Mouse (Mus musculus) kidney, embryonic 15.5 days (tissue): ENCODE measurements around the gene Iqsec3. TPM values are rescaled to one million over a fixed set of nuclear protein-coding genes. Genes with fewer than 3 reads are reported as not detected.

Experiments used
- ATAC-seq: fragments of 200-750 bp; cut with Nextera tagmentation; replicated peaks from 2 replicates; pipeline ENCODE4 v1.8.0; 2017; ENCODE audit warnings: moderate TSS enrichment; ENCODE audit not compliant: low FRiP score
- H3K27ac ChIP-seq: fragments of 300-500 bp; sonication (generic); 2 replicates; pipeline ENCODE4 v1.5.1; 2015; ENCODE audit warnings: mild to moderate bottlenecking, inconsistent platforms
- H3K27me3 ChIP-seq: fragments of 300-500 bp; sonication (generic); 2 replicates; pipeline ENCODE4 v1.6.1; 2015; ENCODE audit warnings: inconsistent platforms
- H3K36me3 ChIP-seq: fragments of 300-500 bp; sonication (generic); 2 replicates; pipeline ENCODE4 v1.6.1; 2015; ENCODE audit warnings: inconsistent platforms
- H3K4me1 ChIP-seq: fragments of 300-500 bp; sonication (generic); 2 replicates; pipeline ENCODE4 v1.6.1; 2015; ENCODE audit warnings: inconsistent platforms
- H3K4me2 ChIP-seq: fragments of 300-500 bp; sonication (generic); 2 replicates; pipeline ENCODE4 v1.6.1; 2015; ENCODE audit warnings: moderate library complexity, mild to moderate bottlenecking, inconsistent platforms
- H3K4me3 ChIP-seq: fragments of 300-500 bp; sonication (generic); replicated peaks from 2 replicates; pipeline ENCODE4 v1.5.1; 2015; ENCODE audit warnings: mild to moderate bottlenecking, inconsistent platforms
- H3K9ac ChIP-seq: fragments of 300-500 bp; sonication (generic); 2 replicates; pipeline ENCODE4 v1.6.1; 2015; ENCODE audit warnings: mild to moderate bottlenecking, inconsistent platforms
- H3K9me3 ChIP-seq: fragments of 300-500 bp; sonication (generic); replicated peaks from 2 replicates; pipeline ENCODE4 v1.6.1; 2016; ENCODE audit warnings: inconsistent platforms
- WGBS: fragments of 180-500 bp; shearing (Covaris S2); methylation state at CpG from one replicate; pipeline ENCODE4 v1.1.7; 2015; ENCODE audit warnings: mixed read lengths; 5-methylcytosine and 5-hydroxymethylcytosine counted together
- polyA plus RNA-seq: library from polyadenylated mRNA; unstranded; fragments of >200 nt; fragmentation: Nextera tagmentation; extraction: Ambion mirVana; gene quantifications from 2 replicates; pipeline ENCODE4 v1.2.1, GENCODE M21; 2015

Gene Iqsec3
- polyA plus RNA-seq, 1 experiment from 2014 or later: 0.21 TPM

GRCm38 (mm10) chr6:121495606-121496005, 22.1 kb upstream of the Iqsec3 start:
- WGBS: 60% methylated on average over 7 of the region's 7 CpGs
- ATAC-seq: no peak
- H3K9me3 ChIP-seq: no peaks in the 10 kb centered on the region

DNA sequence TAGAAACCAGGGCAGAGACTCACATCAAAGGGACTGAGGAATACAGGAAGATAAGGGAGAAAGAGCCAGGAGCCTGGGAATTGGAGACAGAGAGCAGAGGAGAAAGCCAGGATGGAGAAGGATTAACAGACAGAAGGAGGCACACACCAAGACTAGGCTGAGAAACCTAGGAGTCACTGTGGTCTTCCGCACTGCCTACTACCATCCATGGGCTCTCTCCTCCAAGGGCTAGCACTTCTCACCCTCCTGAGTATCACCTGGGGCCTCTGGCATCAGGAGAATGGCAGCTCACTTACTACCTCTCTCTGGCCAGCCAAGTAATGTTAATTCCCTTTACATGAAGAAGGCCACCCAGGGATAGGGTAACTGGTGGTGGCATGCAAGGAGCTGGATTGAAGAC, 21.5 kb upstream of the Iqsec3 start:
- H3K9ac ChIP-seq: no peak overlapping the region
- no peak for ATAC-seq
- WGBS: 100% methylated on average over 1 of the region's 1 CpGs
- H3K4me1 ChIP-seq: no peaks in the 10 kb centered on the region
- H3K27ac ChIP-seq: no peak overlapping the region
- no peaks in the 10 kb centered on the region for H3K27me3 ChIP-seq
- no peaks in the 10 kb centered on the region for H3K36me3 ChIP-seq
- no peak overlapping the region for H3K4me3 ChIP-seq
- H3K4me2 ChIP-seq: no peak overlapping the region
- H3K9me3 ChIP-seq: no peaks in the 10 kb centered on the region

More at GRCm38 (mm10) chr6:121495606-121496005, 22.1 kb upstream of the Iqsec3 start:
- Histone ChIP-seq H3K27me3 (no peaks in the 10 kb centered on the region), H3K9ac (no peak overlapping the region), H3K4me2 (no peak overlapping the region), H3K36me3 (no peaks in the 10 kb centered on the region), H3K27ac (no peak overlapping the region), H3K4me3 (no peak overlapping the region), H3K4me1 (no peaks in the 10 kb centered on the region)

DNA sequence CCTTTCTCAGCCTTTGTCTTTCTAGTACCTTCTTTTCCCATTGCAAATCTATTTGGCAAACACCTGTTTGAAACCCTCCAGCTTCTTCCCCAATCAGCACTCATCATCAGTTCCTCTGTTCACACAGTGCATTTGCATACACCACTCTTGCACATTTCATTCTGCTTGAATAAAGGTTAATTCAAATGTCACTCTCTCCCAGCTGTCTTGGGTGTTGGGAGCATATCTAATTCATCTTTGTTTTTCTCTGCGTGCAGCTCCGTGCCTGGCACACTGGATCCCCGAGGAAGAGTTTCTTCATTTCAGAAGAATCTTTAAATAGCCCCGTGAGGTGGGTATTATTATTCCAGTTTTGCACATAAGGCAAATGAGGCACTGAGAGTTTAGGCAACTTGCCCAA, 20.8 kb upstream of the Iqsec3 start:
- ATAC-seq: no peak
- Histone ChIP-seq H3K4me1 (no peaks in the 10 kb centered on the region), H3K27ac (no peak overlapping the region), H3K9me3 (no peaks in the 10 kb centered on the region), H3K9ac (no peak overlapping the region), H3K4me3 (no peak overlapping the region), H3K36me3 (no peaks in the 10 kb centered on the region), H3K27me3 (no peaks in the 10 kb centered on the region), H3K4me2 (no peak overlapping the region)
- WGBS: 78% methylated on average over 4 of the region's 4 CpGs

DNA sequence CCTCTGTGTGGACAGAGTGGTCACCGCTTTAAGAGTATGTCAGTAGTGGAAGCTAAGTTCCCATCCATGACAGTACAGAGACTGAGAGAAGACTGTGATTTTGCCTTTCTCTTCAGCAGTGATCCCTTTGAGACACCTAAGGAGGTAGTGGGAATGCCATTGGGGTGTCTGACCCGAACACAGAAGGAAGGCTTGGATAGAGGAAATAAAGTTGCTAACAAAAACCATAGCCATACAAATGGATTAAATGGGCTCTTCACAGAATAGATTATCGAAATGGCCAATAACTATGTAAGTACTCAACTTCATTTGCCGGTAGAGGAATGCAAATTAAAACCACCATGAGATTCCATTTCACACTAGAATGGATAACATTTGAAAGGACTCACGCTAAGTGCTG, 17.9 kb upstream of the Iqsec3 start:
- Histone ChIP-seq H3K9me3 (no peaks in the 10 kb centered on the region), H3K27me3 (no peaks in the 10 kb centered on the region), H3K4me1 (no peaks in the 10 kb centered on the region), H3K27ac (no peak overlapping the region), H3K36me3 (no peaks in the 10 kb centered on the region), H3K4me2 (no peak overlapping the region), H3K9ac (no peak overlapping the region), H3K4me3 (no peak overlapping the region)
- 86% methylated on average over 5 of the region's 5 CpGs for WGBS
- ATAC-seq: no peak

DNA sequence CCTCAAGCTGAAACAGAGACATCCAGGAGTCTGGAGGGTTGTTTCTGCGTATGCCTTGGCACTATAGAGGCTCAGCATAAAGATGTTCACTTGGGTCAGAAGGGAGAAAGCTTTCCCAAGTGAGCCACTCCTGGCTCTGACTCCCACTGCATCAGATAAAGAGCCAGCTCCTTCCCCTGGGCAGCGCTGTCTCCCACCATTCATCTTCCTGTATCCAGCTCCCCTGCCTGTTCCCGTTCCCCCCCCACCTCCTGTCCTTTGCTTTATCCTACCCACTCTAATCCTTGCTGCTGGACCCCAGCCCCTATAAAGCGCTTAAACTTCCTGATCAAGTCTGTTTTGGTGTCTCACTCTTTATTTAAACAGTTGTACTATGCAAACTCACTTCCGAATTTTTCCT, 1.2 kb downstream of the Iqsec3 start:
- Histone ChIP-seq H3K4me2 (no peak overlapping the region), H3K9ac (no peak overlapping the region), H3K4me1 (peaks cover 12% of the 10 kb centered on the region), H3K4me3 (no peak overlapping the region), H3K9me3 (no peaks in the 10 kb centered on the region), H3K36me3 (no peaks in the 10 kb centered on the region), H3K27me3 (peaks cover 55% of the 10 kb centered on the region), H3K27ac (no peak overlapping the region)
- no peak for ATAC-seq
- WGBS: 40% methylated on average over 5 of the region's 5 CpGs

DNA sequence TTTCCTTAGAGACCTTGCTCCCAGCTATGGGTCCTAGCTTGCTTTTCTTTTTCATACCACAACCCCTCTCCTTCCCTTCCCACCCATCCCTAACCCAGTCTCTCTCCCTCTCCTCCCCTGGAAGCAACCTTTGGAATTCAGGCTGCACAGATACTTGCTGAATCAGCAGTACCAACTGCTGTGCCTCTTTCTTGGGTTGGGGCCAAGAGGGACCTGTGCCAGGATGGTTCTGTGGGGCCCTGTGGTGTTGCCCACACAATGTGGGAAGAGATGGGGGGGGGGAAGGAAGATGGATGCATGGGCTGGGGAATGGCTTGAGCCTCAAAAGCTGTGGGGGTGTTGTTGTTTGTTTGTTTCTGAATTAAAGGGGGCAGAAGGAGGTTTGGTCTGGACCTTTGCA, 5.2 kb downstream of the Iqsec3 start:
- Histone ChIP-seq H3K9me3 (no peaks in the 10 kb centered on the region), H3K4me3 (no peak overlapping the region), H3K27me3 (peaks cover 32% of the 10 kb centered on the region), H3K36me3 (no peaks in the 10 kb centered on the region), H3K4me1 (peaks cover 5% of the 10 kb centered on the region), H3K9ac (no peak overlapping the region), H3K4me2 (no peak overlapping the region), H3K27ac (no peak overlapping the region)
- no peak for ATAC-seq

- Histone ChIP-seq H3K36me3 (no peaks in the 10 kb centered on the region), H3K9ac (no peak overlapping the region), H3K9me3 (no peaks in the 10 kb centered on the region), H3K4me1 (peaks cover 7% of the 10 kb centered on the region; the same call in 1 of the 2 replicates), H3K4me2 (peak overlapping the region; percentile 53), H3K4me3 (no peak overlapping the region), H3K27me3 (peaks cover 31% of the 10 kb centered on the region), H3K27ac (no peak overlapping the region)
- 3% methylated on average over 27 of the region's 28 CpGs for WGBS
- ATAC-seq: peak; percentile 33; the same call in 1 of the 2 replicates
Observed at GRCm38 (mm10) chr6:121462628-121463340, 10.7 kb downstream of the Iqsec3 start.

GRCm38 (mm10) chr6:121457381-121457780, 16.1 kb downstream of the Iqsec3 start:
- H3K9me3 ChIP-seq: no peaks in the 10 kb centered on the region
- H3K4me3 ChIP-seq: no peak overlapping the region
- no peaks in the 10 kb centered on the region for H3K36me3 ChIP-seq
- no peak overlapping the region for H3K27ac ChIP-seq
- H3K9ac ChIP-seq: no peak overlapping the region
- no peak for ATAC-seq
- 54% methylated on average over 8 of the region's 8 CpGs for WGBS
- H3K27me3 ChIP-seq: peaks cover 17% of the 10 kb centered on the region
- no peak overlapping the region for H3K4me2 ChIP-seq
- no peaks in the 10 kb centered on the region for H3K4me1 ChIP-seq

- Histone ChIP-seq H3K27me3 (peaks cover 17% of the 10 kb centered on the region), H3K36me3 (no peaks in the 10 kb centered on the region), H3K4me1 (no peaks in the 10 kb centered on the region), H3K9ac (no peak overlapping the region), H3K4me3 (no peak overlapping the region), H3K9me3 (no peaks in the 10 kb centered on the region), H3K27ac (no peak overlapping the region), H3K4me2 (no peak overlapping the region)
- no peak for ATAC-seq
- WGBS: 72% methylated on average over 3 of the region's 3 CpGs
Observed at GRCm38 (mm10) chr6:121456651-121457050, 16.8 kb downstream of the Iqsec3 start.

DNA sequence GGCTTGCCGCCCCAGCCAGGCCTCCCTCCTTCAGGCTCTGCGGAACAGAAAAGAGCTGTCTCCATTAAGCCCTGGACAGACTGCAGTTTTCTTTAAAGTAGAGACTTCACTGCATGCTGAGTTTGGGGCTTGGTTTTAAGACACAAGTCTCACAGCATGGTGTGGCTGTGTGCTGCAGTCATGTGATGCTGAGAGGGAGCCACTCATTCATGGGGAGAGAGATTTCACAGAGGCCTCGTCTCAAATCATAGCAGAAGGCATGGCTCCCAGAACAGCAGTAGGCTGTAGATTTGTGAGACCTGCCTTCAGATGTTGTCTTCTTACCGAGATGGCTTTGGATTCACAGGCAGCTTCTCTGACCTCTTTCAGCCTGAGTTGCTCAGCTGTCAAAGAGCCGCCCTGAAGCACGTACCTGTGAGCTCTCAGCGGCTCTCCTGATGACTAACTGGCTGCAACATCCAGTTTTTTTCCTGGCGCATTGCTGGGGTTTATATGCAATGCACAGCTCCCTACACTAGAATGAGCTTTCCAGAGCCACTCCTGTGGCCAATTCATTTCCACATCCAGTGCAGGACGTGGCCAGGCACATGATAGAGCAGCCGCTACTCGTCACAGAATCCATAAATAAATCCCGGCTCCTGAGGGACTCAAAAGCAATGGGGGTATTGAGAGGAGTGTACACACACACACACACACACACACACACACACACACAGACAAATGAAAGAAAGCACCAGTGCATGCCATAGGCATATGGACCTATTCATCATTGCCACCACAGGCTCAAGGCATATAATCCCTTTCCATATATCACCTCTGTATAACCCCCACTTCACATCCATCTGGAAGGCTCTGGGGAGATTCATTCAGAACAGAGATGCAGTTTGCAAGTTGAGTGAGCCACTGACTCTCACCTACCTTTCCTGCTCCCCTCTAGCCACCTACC, 18.7 kb downstream of the Iqsec3 start:
- Histone ChIP-seq H3K9ac (no peak overlapping the region), H3K27me3 (peaks cover 14% of the 10 kb centered on the region), H3K4me3 (no peak overlapping the region), H3K4me1 (no peaks in the 10 kb centered on the region), H3K27ac (no peak overlapping the region), H3K4me2 (no peak overlapping the region), H3K9me3 (no peaks in the 10 kb centered on the region), H3K36me3 (no peaks in the 10 kb centered on the region)
- ATAC-seq: no peak
- 54% methylated on average over 12 of the region's 12 CpGs for WGBS

- H3K4me2 ChIP-seq: no peak overlapping the region
- no peak overlapping the region for H3K27ac ChIP-seq
- WGBS: 61% methylated on average over 7 of the region's 7 CpGs
- H3K36me3 ChIP-seq: no peaks in the 10 kb centered on the region
- no peak overlapping the region for H3K9ac ChIP-seq
- peaks cover 8% of the 10 kb centered on the region; the same call in 1 of the 2 replicates for H3K27me3 ChIP-seq
- H3K9me3 ChIP-seq: no peaks in the 10 kb centered on the region
- no peak for ATAC-seq
- H3K4me1 ChIP-seq: no peaks in the 10 kb centered on the region
- no peak overlapping the region for H3K4me3 ChIP-seq
Observed at GRCm38 (mm10) chr6:121453776-121454175, 19.7 kb downstream of the Iqsec3 start.

- ATAC-seq: no peak
- no peak overlapping the region for H3K4me3 ChIP-seq
- WGBS: 82% methylated on average over 3 of the region's 3 CpGs
- H3K9ac ChIP-seq: no peak overlapping the region
- H3K4me2 ChIP-seq: no peak overlapping the region
- H3K4me1 ChIP-seq: no peaks in the 10 kb centered on the region
- H3K9me3 ChIP-seq: no peaks in the 10 kb centered on the region
- H3K27ac ChIP-seq: no peak overlapping the region
- no peaks in the 10 kb centered on the region for H3K27me3 ChIP-seq
- H3K36me3 ChIP-seq: no peaks in the 10 kb centered on the region
Observed at GRCm38 (mm10) chr6:121451703-121452102, 21.8 kb downstream of the Iqsec3 start.
